Mouse (Mus musculus): ENCODE measurements at regions not wholly inside any gene's neighbourhood (a gene's known extent, or its start where the extent isn't known, plus 50 kb on each side); places are given as distances from the start of the nearest gene placed in this dataset.

DNA sequence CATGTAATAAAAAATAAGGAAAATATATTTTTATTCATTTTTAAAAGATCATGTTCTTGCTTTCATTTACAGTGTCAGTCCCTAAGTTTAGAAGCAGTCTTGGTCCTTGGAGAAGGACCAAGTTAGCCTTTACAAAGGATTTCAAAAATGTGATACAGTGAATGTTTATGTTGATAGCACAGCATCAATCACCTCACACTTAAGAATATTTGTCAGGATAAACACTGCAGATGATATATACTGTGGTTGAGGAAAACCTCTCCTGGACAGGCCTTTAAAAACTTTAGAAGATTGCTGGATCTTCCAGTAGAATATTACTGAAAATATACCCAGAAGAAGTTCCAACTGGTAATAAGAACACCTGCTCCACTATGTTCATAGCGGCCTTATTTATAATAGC is 420.4 kb downstream of the Tmem182 start:
- TF ChIP-seq POLR2A (IDR thresholded peaks at IDR 0.05; ENCODE audit: extremely low read depth, insufficient read depth, low read length), result no peak
- no peak for TF ChIP-seq CTCF (IDR thresholded peaks at IDR 0.05; ENCODE audit: low read depth, low read length)
- no peak for DNase-seq (ENCODE audit: extremely low read depth, low read depth, low spot score)
- WGBS, result 88% methylated on average over 1 of the region's 1 CpGs

DNA sequence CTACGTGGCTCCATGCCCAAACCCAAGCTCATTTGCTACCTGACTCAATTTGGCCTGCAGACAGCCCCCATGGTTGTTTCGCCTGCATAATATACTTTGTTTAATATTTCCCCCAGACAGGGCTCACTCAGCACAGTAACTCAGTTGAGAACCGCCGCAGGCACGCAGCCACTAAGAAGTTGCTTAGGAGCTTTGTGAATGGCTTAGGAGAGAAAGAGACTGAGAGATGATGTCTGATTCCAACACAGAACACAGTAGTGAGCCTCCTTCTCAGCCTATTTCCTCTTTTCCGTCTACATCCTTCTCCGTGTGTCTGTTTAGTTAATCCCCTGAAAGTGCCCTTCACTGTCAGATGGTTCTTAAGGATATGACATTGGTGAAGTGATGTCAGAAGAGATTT is 429.9 kb downstream of the Tmem182 start:
- 89% methylated on average over 7 of the region's 7 CpGs for WGBS
- H3K27me3 ChIP-seq (ENCODE audit: control insufficient read depth, insufficient read depth, low read length), result no peaks in the 10 kb centered on the region
- H3K36me3 ChIP-seq (ENCODE audit: control insufficient read depth, insufficient read depth, low read length), result no peaks in the 10 kb centered on the region
- H3K27ac ChIP-seq (replicated peaks; ENCODE audit: insufficient read depth, low read depth, low read length), result no peak overlapping the region
- H3K4me1 ChIP-seq (ENCODE audit: control insufficient read depth, insufficient read depth, low read length), result no peaks in the 10 kb centered on the region
- no peak for TF ChIP-seq POLR2A (IDR thresholded peaks at IDR 0.05; ENCODE audit: extremely low read depth, insufficient read depth, low read length)
- TF ChIP-seq CTCF (IDR thresholded peaks at IDR 0.05; ENCODE audit: low read depth, low read length), result no peak
- no peaks in the 10 kb centered on the region for H3K79me2 ChIP-seq (ENCODE audit: control insufficient read depth, insufficient read depth, low read length)
- DNase-seq (ENCODE audit: extremely low read depth, low read depth, low spot score), result no peak
- no peak overlapping the region for H3K9ac ChIP-seq (ENCODE audit: low read depth, low read length)
- no peak overlapping the region for H3K4me3 ChIP-seq (ENCODE audit: insufficient read depth, low read depth, low read length)

More for the DNA sequence above, 420.4 kb downstream of the Tmem182 start:
- no peak overlapping the region for H3K27ac ChIP-seq (replicated peaks; ENCODE audit: insufficient read depth, low read depth, low read length)
- no peaks in the 10 kb centered on the region for H3K79me2 ChIP-seq (ENCODE audit: control insufficient read depth, insufficient read depth, low read length)
- no peaks in the 10 kb centered on the region for H3K27me3 ChIP-seq (ENCODE audit: control insufficient read depth, insufficient read depth, low read length)
- H3K4me1 ChIP-seq (ENCODE audit: control insufficient read depth, insufficient read depth, low read length), result no peaks in the 10 kb centered on the region
- H3K36me3 ChIP-seq (ENCODE audit: control insufficient read depth, insufficient read depth, low read length), result no peaks in the 10 kb centered on the region
- H3K9ac ChIP-seq (ENCODE audit: low read depth, low read length), result no peak overlapping the region
- no peak overlapping the region for H3K4me3 ChIP-seq (ENCODE audit: insufficient read depth, low read depth, low read length)

DNA sequence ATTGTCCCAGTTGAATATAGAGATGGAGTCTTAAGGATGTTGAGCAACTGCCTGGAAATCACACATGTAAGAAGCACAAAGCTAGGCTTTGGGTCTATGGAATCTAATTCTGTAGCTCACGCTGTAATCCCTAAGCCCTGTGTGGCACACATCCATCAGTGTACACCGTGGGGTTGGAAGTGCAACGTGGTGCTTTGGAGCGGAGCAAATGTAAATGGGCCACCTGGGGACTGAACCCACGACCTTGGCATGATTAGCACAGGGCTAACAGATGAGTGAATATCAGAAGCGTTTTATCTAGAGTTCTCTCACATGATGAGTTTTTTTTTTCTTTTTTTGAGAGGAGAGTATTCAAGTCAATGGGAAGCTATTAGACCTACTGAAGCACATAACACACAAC is 437.6 kb downstream of the Tmem182 start:
- H3K79me2 ChIP-seq (ENCODE audit: control insufficient read depth, insufficient read depth, low read length), result no peaks in the 10 kb centered on the region
- H3K36me3 ChIP-seq (ENCODE audit: control insufficient read depth, insufficient read depth, low read length), result no peaks in the 10 kb centered on the region
- H3K4me3 ChIP-seq (ENCODE audit: insufficient read depth, low read depth, low read length), result no peak overlapping the region
- DNase-seq (ENCODE audit: extremely low read depth, low read depth, low spot score), result no peak
- no peak for TF ChIP-seq POLR2A (IDR thresholded peaks at IDR 0.05; ENCODE audit: extremely low read depth, insufficient read depth, low read length)
- no peak for TF ChIP-seq CTCF (IDR thresholded peaks at IDR 0.05; ENCODE audit: low read depth, low read length)
- H3K9ac ChIP-seq (ENCODE audit: low read depth, low read length), result no peak overlapping the region
- H3K27ac ChIP-seq (replicated peaks; ENCODE audit: insufficient read depth, low read depth, low read length), result no peak overlapping the region
- H3K4me1 ChIP-seq (ENCODE audit: control insufficient read depth, insufficient read depth, low read length), result no peaks in the 10 kb centered on the region
- no peaks in the 10 kb centered on the region for H3K27me3 ChIP-seq (ENCODE audit: control insufficient read depth, insufficient read depth, low read length)
- 82% methylated on average over 6 of the region's 6 CpGs for WGBS

- TF ChIP-seq CTCF (IDR thresholded peaks at IDR 0.05; ENCODE audit: low read depth, low read length) (no peak), POLR2A (IDR thresholded peaks at IDR 0.05; ENCODE audit: extremely low read depth, insufficient read depth, low read length) (no peak)
- DNase-seq (ENCODE audit: extremely low read depth, low read depth, low spot score), result no peak
- Histone ChIP-seq H3K36me3 (ENCODE audit: control insufficient read depth, insufficient read depth, low read length) (no peaks in the 10 kb centered on the region), H3K27me3 (ENCODE audit: control insufficient read depth, insufficient read depth, low read length) (no peaks in the 10 kb centered on the region), H3K4me1 (ENCODE audit: control insufficient read depth, insufficient read depth, low read length) (no peaks in the 10 kb centered on the region), H3K4me3 (ENCODE audit: insufficient read depth, low read depth, low read length) (no peak overlapping the region), H3K79me2 (ENCODE audit: control insufficient read depth, insufficient read depth, low read length) (no peaks in the 10 kb centered on the region), H3K9ac (ENCODE audit: low read depth, low read length) (no peak overlapping the region), H3K27ac (replicated peaks; ENCODE audit: insufficient read depth, low read depth, low read length) (no peak overlapping the region)
- 89% methylated on average over 12 of the region's 12 CpGs for WGBS
Observed at GRCm38 (mm10) chr1:41244627-41245026, 439.2 kb downstream of the Tmem182 start.

DNA sequence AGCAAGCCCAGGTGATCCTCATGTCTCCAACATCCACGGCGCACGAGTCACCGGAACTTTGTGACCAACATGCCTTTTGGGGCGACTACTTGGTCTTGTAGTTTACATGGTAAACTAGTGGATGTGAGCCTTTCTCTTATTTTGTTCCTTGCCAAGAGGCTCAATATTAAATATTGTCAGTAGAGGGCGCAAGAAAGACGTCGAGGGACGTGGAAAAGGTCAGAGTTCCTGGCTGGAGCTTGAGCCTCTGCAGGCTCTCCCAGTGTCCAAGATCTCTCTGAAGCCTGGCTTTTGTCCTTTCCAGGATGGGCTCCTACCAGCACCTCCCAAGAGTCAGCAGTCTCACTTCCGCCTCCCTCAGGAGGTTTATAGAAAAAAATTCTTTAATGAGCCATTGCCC is 458.8 kb downstream of the Tmem182 start:
- TF ChIP-seq CTCF (IDR thresholded peaks at IDR 0.05; ENCODE audit: low read depth, low read length), result peak; percentile 43
- no peak for TF ChIP-seq POLR2A (IDR thresholded peaks at IDR 0.05; ENCODE audit: extremely low read depth, insufficient read depth, low read length)
- Histone ChIP-seq H3K4me3 (ENCODE audit: insufficient read depth, low read depth, low read length) (no peak overlapping the region), H3K9ac (ENCODE audit: low read depth, low read length) (no peak overlapping the region), H3K27ac (replicated peaks; ENCODE audit: insufficient read depth, low read depth, low read length) (no peak overlapping the region), H3K27me3 (ENCODE audit: control insufficient read depth, insufficient read depth, low read length) (no peaks in the 10 kb centered on the region), H3K36me3 (ENCODE audit: control insufficient read depth, insufficient read depth, low read length) (no peaks in the 10 kb centered on the region), H3K79me2 (ENCODE audit: control insufficient read depth, insufficient read depth, low read length) (no peaks in the 10 kb centered on the region), H3K4me1 (ENCODE audit: control insufficient read depth, insufficient read depth, low read length) (no peaks in the 10 kb centered on the region)
- WGBS, result 27% methylated on average over 10 of the region's 10 CpGs
- peak; percentile 32 for DNase-seq (ENCODE audit: extremely low read depth, low read depth, low spot score)

GRCm38 (mm10) chr1:41271111-41271730 is 465.8 kb downstream of the Tmem182 start:
- TF ChIP-seq CTCF (IDR thresholded peaks at IDR 0.05; ENCODE audit: low read depth, low read length) (no peak), POLR2A (IDR thresholded peaks at IDR 0.05; ENCODE audit: extremely low read depth, insufficient read depth, low read length) (no peak)
- WGBS, result 42% methylated on average over 4 of the region's 4 CpGs

More at GRCm38 (mm10) chr1:41271111-41271730, 465.8 kb downstream of the Tmem182 start:
- Histone ChIP-seq H3K79me2 (ENCODE audit: control insufficient read depth, insufficient read depth, low read length) (no peaks in the 10 kb centered on the region), H3K4me3 (ENCODE audit: insufficient read depth, low read depth, low read length) (no peak overlapping the region), H3K27me3 (ENCODE audit: control insufficient read depth, insufficient read depth, low read length) (no peaks in the 10 kb centered on the region; the same call in 1 of the 2 replicates), H3K4me1 (ENCODE audit: control insufficient read depth, insufficient read depth, low read length) (no peaks in the 10 kb centered on the region), H3K36me3 (ENCODE audit: control insufficient read depth, insufficient read depth, low read length) (no peaks in the 10 kb centered on the region), H3K27ac (replicated peaks; ENCODE audit: insufficient read depth, low read depth, low read length) (no peak overlapping the region), H3K9ac (ENCODE audit: low read depth, low read length) (no peak overlapping the region)
- DNase-seq (ENCODE audit: extremely low read depth, low read depth, low spot score), result no peak

All from liver, adult 2 months (tissue).